Mouse (Mus musculus): Measurements from ENCODE around the gene Klk1b8. TPM values are rescaled to one million over a fixed set of nuclear protein-coding genes. Genes with fewer than 3 reads are reported as not detected.
"Not testable (repeated sequence)": the region's sequence is repeated elsewhere in the genome, so short reads cannot be mapped to it uniquely, and the experiment has no call there.

The Klk1b8 gene
- polyA plus RNA-seq, 1 experiment, result not detected

GRCm38 (mm10) chr7:43932337-43932736 lies 18.1 kb upstream of the Klk1b8 start:
- H3K4me1 ChIP-seq (ENCODE audit: control insufficient read depth, insufficient read depth, low read length), result no peaks in the 10 kb centered on the region
- no peak for TF ChIP-seq CTCF (IDR thresholded peaks at IDR 0.05; ENCODE audit: extremely low read depth, insufficient read depth, low read length)
- TF ChIP-seq POLR2A (IDR thresholded peaks at IDR 0.05; ENCODE audit: extremely low read depth, insufficient read depth, low read length), result no peak
- H3K27ac ChIP-seq (ENCODE audit: insufficient read depth, low read length), result no peak overlapping the region
- H3K4me3 ChIP-seq (ENCODE audit: insufficient read depth, low read length), result no peak overlapping the region

- no peak for TF ChIP-seq CTCF (IDR thresholded peaks at IDR 0.05; ENCODE audit: extremely low read depth, insufficient read depth, low read length)
- TF ChIP-seq POLR2A (IDR thresholded peaks at IDR 0.05; ENCODE audit: extremely low read depth, insufficient read depth, low read length), result no peak
- Histone ChIP-seq H3K4me1 (ENCODE audit: control insufficient read depth, insufficient read depth, low read length) (no peaks in the 10 kb centered on the region), H3K4me3 (ENCODE audit: insufficient read depth, low read length) (no peak within 1 kb of the TSS), H3K27ac (ENCODE audit: insufficient read depth, low read length) (no peak within 1 kb of the TSS)
These were observed 17.0 kb upstream of the Klk1b8 start, which contains the start of gene Klk15 for GRCm38 (mm10) chr7:43933440-43933839. Gene Klk15, plus strand, starts transcription at chr7:43933740.

- TF ChIP-seq CTCF (IDR thresholded peaks at IDR 0.05; ENCODE audit: extremely low read depth, insufficient read depth, low read length), result no peak
- no peak for TF ChIP-seq POLR2A (IDR thresholded peaks at IDR 0.05; ENCODE audit: extremely low read depth, insufficient read depth, low read length)
- no peaks in the 10 kb centered on the region for H3K4me1 ChIP-seq (ENCODE audit: control insufficient read depth, insufficient read depth, low read length)
- H3K27ac ChIP-seq (ENCODE audit: insufficient read depth, low read length), result no peak overlapping the region
- no peak overlapping the region for H3K4me3 ChIP-seq (ENCODE audit: insufficient read depth, low read length)
These were observed 15.7 kb upstream of the Klk1b8 start for GRCm38 (mm10) chr7:43934747-43935146.

GRCm38 (mm10) chr7:43936551-43936950 lies 13.9 kb upstream of the Klk1b8 start:
- Histone ChIP-seq H3K4me1 (ENCODE audit: control insufficient read depth, insufficient read depth, low read length) (no peaks in the 10 kb centered on the region), H3K27ac (ENCODE audit: insufficient read depth, low read length) (no peak overlapping the region), H3K4me3 (ENCODE audit: insufficient read depth, low read length) (no peak overlapping the region)
- TF ChIP-seq CTCF (IDR thresholded peaks at IDR 0.05; ENCODE audit: extremely low read depth, insufficient read depth, low read length) (no peak), POLR2A (IDR thresholded peaks at IDR 0.05; ENCODE audit: extremely low read depth, insufficient read depth, low read length) (no peak)

DNA sequence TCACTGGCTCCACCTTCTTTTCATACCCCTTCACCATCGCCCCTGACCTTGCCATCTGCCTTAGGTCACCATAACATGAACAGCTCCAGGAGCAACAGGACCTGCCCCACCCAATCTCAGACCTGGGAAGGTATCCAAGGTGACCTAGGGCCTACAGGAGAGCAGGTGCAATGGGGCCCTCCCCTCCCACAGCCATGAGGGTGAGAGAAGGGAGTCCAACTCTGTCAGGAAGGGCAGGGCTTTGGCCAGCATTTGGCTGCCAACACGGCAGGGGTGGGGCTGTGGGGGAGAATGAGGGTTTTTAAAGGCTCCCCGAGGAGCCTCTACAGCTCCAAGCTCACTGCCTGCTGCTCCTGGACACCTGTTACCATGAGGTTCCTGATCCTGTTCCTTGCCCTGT lies 8.2 kb upstream of the Klk1b8 start:
- not testable (repeated sequence) for H3K4me3 ChIP-seq (ENCODE audit: insufficient read depth, low read length)

DNA sequence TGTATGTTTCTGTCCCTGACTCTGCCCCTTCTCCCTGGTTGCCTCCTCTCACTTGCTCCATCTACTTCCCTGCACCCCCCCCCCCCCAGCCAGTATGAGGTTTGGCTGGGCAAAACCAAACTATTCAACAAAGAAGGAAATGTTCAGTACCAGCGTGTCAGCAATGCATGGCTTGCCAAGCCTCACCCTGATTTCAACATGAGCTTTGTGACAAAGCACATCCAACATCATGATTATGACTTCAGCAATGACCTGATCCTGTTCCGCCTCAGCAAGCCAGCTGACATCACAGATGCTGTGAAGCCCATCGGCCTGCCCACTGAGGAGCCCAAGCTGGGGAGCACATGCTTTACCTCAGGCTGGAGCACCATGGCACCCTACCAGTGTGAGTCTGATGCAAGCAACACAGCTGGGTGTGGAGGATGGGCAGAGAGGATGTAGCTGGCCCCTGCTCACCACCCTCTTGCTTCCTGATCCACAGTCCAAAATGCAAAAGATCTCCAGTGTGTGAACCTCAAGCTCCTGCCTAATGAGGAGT lies 5.7 kb upstream of the Klk1b8 start:
- no peak overlapping the region for H3K4me3 ChIP-seq (ENCODE audit: insufficient read depth, low read length)
- H3K4me1 ChIP-seq (ENCODE audit: control insufficient read depth, insufficient read depth, low read length), result no peaks in the 10 kb centered on the region
- TF ChIP-seq CTCF (IDR thresholded peaks at IDR 0.05; ENCODE audit: extremely low read depth, insufficient read depth, low read length) (no peak), POLR2A (IDR thresholded peaks at IDR 0.05; ENCODE audit: extremely low read depth, insufficient read depth, low read length) (no peak)
- no peak overlapping the region for H3K27ac ChIP-seq (ENCODE audit: insufficient read depth, low read length)

More for the DNA sequence above, 8.2 kb upstream of the Klk1b8 start:
- H3K27ac ChIP-seq (ENCODE audit: insufficient read depth, low read length); H3K4me1 ChIP-seq (ENCODE audit: control insufficient read depth, insufficient read depth, low read length): not testable (repeated sequence)

GRCm38 (mm10) chr7:43952703-43953102 lies 2.2 kb downstream of the Klk1b8 start:
- no peak overlapping the region for H3K4me3 ChIP-seq (ENCODE audit: insufficient read depth, low read length)
- H3K27ac ChIP-seq (ENCODE audit: insufficient read depth, low read length), result no peak overlapping the region
- no peaks in the 10 kb centered on the region for H3K4me1 ChIP-seq (ENCODE audit: control insufficient read depth, insufficient read depth, low read length)
- TF ChIP-seq CTCF (IDR thresholded peaks at IDR 0.05; ENCODE audit: extremely low read depth, insufficient read depth, low read length) (no peak), POLR2A (IDR thresholded peaks at IDR 0.05; ENCODE audit: extremely low read depth, insufficient read depth, low read length) (no peak)

- TF ChIP-seq POLR2A (IDR thresholded peaks at IDR 0.05; ENCODE audit: extremely low read depth, insufficient read depth, low read length) (no peak), CTCF (IDR thresholded peaks at IDR 0.05; ENCODE audit: extremely low read depth, insufficient read depth, low read length) (no peak)
- no peaks in the 10 kb centered on the region for H3K4me1 ChIP-seq (ENCODE audit: control insufficient read depth, insufficient read depth, low read length)
- no peak within 1 kb of the TSS for H3K27ac ChIP-seq (ENCODE audit: insufficient read depth, low read length)
- no peak within 1 kb of the TSS for H3K4me3 ChIP-seq (ENCODE audit: insufficient read depth, low read length)
These were observed 16.0 kb downstream of the Klk1b8 start, which contains the start of gene Klk1b1 for GRCm38 (mm10) chr7:43966451-43966850. Gene Klk1b1, plus strand, starts transcription at chr7:43966751.

DNA sequence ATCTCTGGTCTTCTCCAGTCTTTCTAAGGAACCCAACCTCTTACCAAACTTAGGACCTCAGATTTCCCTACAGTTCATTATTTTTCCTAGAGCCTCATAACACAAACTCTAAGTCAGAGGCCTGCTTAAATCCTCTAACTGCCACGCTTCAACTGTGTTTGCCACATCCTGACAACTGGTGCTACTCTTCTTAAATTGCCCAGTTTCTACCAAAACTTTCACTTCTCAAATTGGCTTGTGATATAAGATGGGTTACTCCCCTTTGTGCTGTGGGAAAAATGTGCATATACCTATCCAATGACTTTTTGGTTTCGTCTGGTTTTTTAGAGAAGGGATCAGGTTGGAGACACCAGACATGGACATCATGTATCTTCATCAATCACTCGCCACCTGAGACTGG lies 16.6 kb downstream of the Klk1b8 start:
- Histone ChIP-seq H3K4me3 (ENCODE audit: insufficient read depth, low read length) (no peak overlapping the region), H3K4me1 (ENCODE audit: control insufficient read depth, insufficient read depth, low read length) (no peaks in the 10 kb centered on the region), H3K27ac (ENCODE audit: insufficient read depth, low read length) (no peak overlapping the region)
- TF ChIP-seq POLR2A (IDR thresholded peaks at IDR 0.05; ENCODE audit: extremely low read depth, insufficient read depth, low read length), result no peak
- TF ChIP-seq CTCF (IDR thresholded peaks at IDR 0.05; ENCODE audit: extremely low read depth, insufficient read depth, low read length), result no peak

DNA sequence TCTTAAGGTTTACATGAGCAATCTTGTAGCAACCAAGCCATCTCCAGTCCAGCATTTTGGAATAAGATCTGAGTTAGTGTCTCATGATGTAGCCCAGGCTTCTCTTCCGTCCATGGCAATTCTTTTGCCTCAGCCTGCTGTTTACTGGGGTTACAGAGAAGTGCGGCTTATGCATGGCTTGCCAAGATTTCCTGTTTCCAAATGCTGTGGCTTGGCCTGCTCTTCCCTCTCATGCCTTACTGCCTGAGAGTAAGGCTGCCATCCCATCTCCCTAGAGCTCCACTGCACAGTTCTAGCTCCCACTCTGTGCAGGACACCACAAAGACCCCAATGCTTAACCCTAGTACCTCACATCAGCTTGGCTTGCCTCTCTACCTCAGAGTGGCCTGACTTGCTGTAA lies 17.1 kb downstream of the Klk1b8 start:
- TF ChIP-seq POLR2A (IDR thresholded peaks at IDR 0.05; ENCODE audit: extremely low read depth, insufficient read depth, low read length) (no peak), CTCF (IDR thresholded peaks at IDR 0.05; ENCODE audit: extremely low read depth, insufficient read depth, low read length) (no peak)
- no peak overlapping the region for H3K4me3 ChIP-seq (ENCODE audit: insufficient read depth, low read length)
- H3K27ac ChIP-seq (ENCODE audit: insufficient read depth, low read length), result no peak overlapping the region
- H3K4me1 ChIP-seq (ENCODE audit: control insufficient read depth, insufficient read depth, low read length), result no peaks in the 10 kb centered on the region

- not testable (repeated sequence) for H3K4me1 ChIP-seq (ENCODE audit: control insufficient read depth, insufficient read depth, low read length); H3K27ac ChIP-seq (ENCODE audit: insufficient read depth, low read length); H3K4me3 ChIP-seq (ENCODE audit: insufficient read depth, low read length)
These were observed 25.3 kb downstream of the Klk1b8 start, which contains the start of gene Klk1b9 for GRCm38 (mm10) chr7:43975761-43976160. Gene Klk1b9, plus strand, starts transcription at chr7:43976061.
